Mouse (Mus musculus) adrenal gland, adult 18-20 months (tissue): ENCODE data around the gene Matn1. TPM values are rescaled to one million over a fixed set of nuclear protein-coding genes. Genes with fewer than 3 reads are reported as not detected.

ENCODE experiments used
- DNase-seq, 2 experiments: peaks; one replicate each; pipeline ENCODE4 v3.0.0; 2021 to 2022; ENCODE audit warnings: low spot score in 2 of 2
- total RNA-seq, 2 experiments: library from RNA; stranded (reverse); gene quantifications; 1 replicate in 1 of 2; 2 replicates in 1 of 2; pipeline ENCODE4 v1.2.3; 2021

Gene Matn1
- total RNA-seq, 2 experiments from 2014 or later = not detected

GRCm38 (mm10) chr4:130978981-130979380 lies 34.8 kb downstream of the Matn1 start:
- no peak for DNase-seq

GRCm38 (mm10) chr4:130984416-130985182 lies 40.4 kb downstream of the Matn1 start:
- no peak for DNase-seq

GRCm38 (mm10) chr4:130987046-130987445 lies 42.9 kb downstream of the Matn1 start:
- no peak for DNase-seq

GRCm38 (mm10) chr4:130988219-130988839 lies 44.1 kb downstream of the Matn1 start:
- DNase-seq = no peak

GRCm38 (mm10) chr4:130989146-130989545 lies 45.0 kb downstream of the Matn1 start:
- no peak for DNase-seq

GRCm38 (mm10) chr4:130990966-130991365 lies 46.8 kb downstream of the Matn1 start:
- DNase-seq = no peak

GRCm38 (mm10) chr4:130994556-130994955 lies 50.4 kb downstream of the Matn1 start:
- no peak for DNase-seq

GRCm38 (mm10) chr4:130999744-131000527 lies 55.8 kb downstream of the Matn1 start:
- DNase-seq = no peak

GRCm38 (mm10) chr4:131000614-131001178 lies 56.5 kb downstream of the Matn1 start:
- no peak for DNase-seq

Other genes with a start within 250 kb of the Matn1 start
- 100 to 1,000 TPM; 205 to 421 TPM for gene Sdc3, start 151.8 kb upstream of the Matn1 start, total RNA-seq
- 10 to 100 TPM; 25.1 to 54.6 TPM for gene Laptm5, start 31.3 kb upstream of the Matn1 start, total RNA-seq